Mouse (Mus musculus): Measurements from ENCODE around the gene Dlg2.

DNA sequence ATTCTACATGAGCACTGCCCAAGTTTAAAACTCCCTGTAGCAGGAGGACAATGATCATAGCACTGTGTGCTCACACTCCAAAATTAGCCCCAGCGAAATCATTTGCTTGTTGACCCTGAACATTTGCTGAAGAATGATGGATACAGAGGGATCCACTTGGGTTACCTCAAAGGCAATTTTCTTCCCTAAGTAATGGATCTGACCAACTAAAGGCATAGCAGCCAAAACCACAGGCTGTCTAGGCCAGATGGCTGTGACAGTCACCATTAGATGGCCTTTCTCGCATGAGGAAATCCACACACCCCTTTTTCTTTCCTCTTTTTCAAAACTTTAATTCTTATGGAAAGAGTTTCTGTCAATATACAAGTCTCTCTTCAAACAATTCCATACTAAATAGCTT lies 2003.3 kb downstream of the Dlg2 start:
- no peak for TF ChIP-seq CTCF (IDR thresholded peaks at IDR 0.05; ENCODE audit: extremely low read depth, insufficient read depth, insufficient read length, insufficient replicate concordance)
- TF ChIP-seq POLR2A (IDR thresholded peaks at IDR 0.05; ENCODE audit: low read depth, low read length): no peak
